Mouse (Mus musculus): ENCODE results near the gene Rnf215.
"Not testable (repeated sequence)": the region's sequence is repeated elsewhere in the genome, so short reads cannot be mapped to it uniquely, and the experiment has no call there.

The Rnf215 gene

GRCm38 (mm10) chr11:4113496-4113895 is 21.5 kb upstream of the Rnf215 start:
- no peak for DNase-seq (ENCODE audit: low read depth)

DNA sequence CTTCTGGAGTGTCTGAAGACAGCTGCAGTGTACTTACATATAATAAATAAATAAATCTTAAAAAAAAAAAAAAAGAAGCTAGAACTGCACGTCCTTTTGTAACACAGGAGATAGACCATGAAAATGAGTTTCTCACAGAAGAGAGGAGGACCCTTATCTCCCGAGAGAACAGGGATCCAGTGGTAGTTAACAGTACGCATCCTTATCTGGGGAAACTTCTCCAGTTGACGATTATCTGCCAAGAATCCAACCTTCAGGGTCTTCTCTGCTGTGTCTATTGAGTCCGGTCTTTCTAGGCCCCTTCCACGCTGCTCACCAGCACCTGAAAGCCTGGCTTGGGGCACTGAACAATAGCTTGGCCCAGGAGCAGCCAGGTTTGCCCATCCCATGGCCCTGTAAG is 21.0 kb upstream of the Rnf215 start:
- DNase-seq (ENCODE audit: low read depth) = no peak

GRCm38 (mm10) chr11:4114541-4114940 is 20.5 kb upstream of the Rnf215 start:
- not testable (repeated sequence) for DNase-seq (ENCODE audit: low read depth)

- no peak for DNase-seq (ENCODE audit: low read depth)
Observed at GRCm38 (mm10) chr11:4115407-4115806, 19.6 kb upstream of the Rnf215 start.

- DNase-seq (ENCODE audit: low read depth) = peak; percentile 16
Observed at GRCm38 (mm10) chr11:4116458-4117141, 18.4 kb upstream of the Rnf215 start.

- peak; percentile 49 for DNase-seq (ENCODE audit: low read depth)
Observed at GRCm38 (mm10) chr11:4117372-4118071, 17.5 kb upstream of the Rnf215 start.

DNA sequence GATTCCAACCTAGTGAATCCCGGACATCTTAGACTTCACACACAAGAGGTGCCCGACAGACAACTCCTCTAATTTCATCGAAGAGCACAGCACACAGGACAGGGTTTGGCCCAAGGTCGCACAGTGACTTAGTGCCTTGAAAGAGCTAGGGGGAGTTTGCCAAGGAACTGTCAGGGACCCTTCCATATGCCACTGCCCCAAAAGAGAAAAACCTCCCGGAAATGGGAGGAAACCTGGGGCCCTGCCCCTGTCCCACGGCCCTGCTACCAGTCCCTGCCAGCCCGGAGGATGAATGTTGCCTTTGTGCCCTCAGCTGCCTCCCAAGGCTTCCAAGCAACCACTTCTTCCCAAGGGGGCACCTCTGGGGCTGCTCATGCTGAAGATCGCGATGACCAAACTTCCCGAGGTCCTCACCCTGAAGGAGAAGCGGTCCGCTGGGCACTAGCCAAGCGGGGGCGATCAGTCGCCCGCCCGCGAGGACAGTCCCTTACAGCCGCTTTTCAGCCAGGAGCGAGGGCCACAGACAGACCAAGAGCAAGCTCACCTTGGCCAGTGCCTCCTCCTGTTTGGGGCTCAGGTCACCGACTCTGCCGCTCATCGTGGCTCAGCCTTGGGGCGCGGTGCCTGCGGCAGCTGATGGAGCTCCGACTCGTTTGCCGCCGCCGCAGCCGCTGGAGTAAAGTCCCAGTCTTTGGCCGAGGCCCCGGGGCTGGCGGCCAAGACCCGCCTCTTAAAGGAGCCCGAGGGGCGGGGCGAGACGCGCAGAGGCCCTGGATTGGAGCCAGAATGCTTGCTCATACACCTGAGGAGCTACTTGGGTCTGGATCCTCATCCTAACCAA is 16.7 kb upstream of the Rnf215 start:
- DNase-seq (ENCODE audit: low read depth) = peak; percentile 21

DNA sequence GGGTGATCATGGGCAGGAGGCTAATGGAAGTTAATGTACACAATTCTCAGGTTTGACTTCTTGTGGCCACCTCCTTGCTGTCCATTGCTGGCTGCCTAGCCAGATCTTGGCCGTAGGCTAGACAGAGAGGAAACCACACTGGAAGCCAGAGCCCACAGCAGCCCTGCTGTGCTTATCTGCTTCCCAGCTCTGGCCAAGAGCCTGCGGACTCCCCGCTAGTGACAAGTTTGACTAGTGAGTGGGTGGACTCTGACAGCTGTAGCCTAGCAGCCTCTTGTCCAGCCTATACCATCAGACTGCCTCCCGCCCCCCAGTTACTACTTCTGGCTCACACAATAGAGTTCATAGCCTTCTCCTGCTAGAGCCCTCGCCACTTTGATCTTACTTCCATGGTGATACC is 15.4 kb upstream of the Rnf215 start:
- peak; percentile 93 for DNase-seq (ENCODE audit: low read depth)

DNA sequence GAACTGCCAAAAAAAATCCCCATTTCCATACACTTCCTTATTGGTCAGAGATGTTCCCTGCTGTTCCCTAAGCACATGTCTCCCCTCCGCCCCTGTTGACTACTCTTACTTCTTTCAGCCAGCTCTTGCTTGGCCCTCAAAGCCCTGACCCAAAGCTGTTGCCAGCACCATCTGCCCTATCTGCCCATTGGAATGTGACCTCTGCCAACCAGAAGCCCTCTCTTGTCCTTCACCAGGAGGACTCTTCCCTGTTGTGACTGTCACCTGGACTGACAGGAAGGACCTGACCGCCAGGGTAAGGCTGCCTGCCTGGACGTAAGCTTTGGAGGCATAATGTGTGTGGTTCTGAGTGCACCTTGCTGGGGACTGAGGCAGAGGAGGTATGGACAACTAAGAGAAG is 13.3 kb upstream of the Rnf215 start:
- DNase-seq (ENCODE audit: low read depth) = no peak

GRCm38 (mm10) chr11:4122226-4122625 is 12.8 kb upstream of the Rnf215 start:
- no peak for DNase-seq (ENCODE audit: low read depth)

DNA sequence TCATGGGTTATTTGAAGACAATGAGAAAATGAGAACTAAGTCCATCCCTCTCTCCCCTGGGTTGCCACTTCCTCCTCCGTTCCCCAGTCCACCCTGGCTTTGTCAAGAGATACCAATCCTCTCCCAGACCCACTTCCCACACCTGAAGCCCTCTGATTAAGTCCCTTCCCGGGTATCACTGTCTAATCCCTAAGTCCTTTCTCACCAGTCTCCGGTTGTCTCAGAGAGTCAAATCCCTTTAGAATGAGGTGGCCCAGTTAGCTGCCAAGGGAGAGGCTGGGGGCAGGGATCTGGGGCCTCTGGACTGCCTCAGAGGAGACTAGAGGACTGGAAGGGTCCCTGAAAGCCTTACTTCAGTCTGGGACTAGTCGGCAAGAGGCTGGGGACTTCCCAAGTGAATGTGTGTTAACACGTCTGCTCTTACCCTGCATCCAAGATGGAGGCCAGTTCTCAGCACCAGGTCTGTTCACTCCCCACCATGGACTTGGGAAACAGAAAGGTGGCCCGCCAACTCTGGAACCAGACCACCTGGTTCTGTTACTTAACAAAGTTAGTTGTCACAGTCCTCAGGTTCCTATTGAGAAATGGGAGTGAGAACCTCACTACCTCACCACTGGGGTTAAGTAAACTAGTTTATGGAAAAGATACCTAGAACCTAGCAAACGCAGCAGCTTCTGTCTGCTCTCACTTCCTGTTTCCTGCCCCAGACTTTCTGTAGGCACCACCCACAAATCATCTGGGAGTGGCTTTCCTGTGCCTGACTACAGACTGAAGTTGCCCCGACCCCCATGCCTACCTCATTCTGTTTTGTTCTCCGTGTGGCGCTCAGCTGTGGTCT is 12.0 kb upstream of the Rnf215 start, which contains the start of gene Sec14l2:
Gene Sec14l2, minus strand, starts transcription at position 674 of the 838 bp plus-strand sequence.
- DNase-seq (ENCODE audit: low read depth) = peak; percentile 86

DNA sequence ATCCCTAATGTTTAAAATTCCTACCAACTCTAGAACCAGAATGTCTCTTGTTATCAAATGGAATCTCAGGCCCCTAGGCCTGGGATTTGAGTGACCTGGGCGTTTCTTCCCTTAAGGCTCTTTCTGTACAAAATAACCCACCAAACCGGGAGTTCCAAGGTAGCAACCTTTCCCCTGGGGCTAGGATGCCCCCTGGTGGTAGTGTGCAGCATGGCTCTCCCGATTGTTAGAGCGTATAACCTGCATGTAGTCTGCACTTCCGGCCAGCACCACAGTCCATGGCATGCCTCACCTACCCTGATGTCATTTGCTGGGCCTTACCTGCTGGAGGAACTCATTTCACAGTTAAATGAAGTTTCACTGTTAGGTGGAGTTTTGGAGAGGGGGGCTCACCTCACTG is 11.1 kb upstream of the Rnf215 start:
- peak; percentile 87 for DNase-seq (ENCODE audit: low read depth)

GRCm38 (mm10) chr11:4127059-4127458 is 7.9 kb upstream of the Rnf215 start:
- DNase-seq (ENCODE audit: low read depth) = peak; percentile 16

DNA sequence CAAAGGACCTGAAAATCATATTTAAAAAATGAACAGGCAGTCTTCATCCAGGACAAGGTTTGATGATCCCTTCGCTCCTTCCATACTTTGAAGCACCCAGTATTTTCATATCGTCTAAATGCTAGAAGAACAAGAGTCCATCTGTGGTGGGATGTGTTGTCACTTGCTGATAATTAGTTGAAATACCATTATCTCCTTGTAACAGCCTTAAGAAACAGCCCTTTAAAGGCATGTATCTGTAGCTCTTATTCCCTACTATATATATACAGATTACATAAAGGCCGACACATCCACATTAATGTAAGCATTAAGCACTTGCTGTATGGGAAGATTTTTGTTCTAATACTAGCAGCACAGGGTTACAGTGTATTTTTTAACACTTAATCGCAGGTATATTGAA is 6.5 kb upstream of the Rnf215 start:
- not testable (repeated sequence) for DNase-seq (ENCODE audit: low read depth)

- DNase-seq (ENCODE audit: low read depth) = peak; percentile 56
Observed at GRCm38 (mm10) chr11:4133450-4133849, 1.6 kb upstream of the Rnf215 start.

DNA sequence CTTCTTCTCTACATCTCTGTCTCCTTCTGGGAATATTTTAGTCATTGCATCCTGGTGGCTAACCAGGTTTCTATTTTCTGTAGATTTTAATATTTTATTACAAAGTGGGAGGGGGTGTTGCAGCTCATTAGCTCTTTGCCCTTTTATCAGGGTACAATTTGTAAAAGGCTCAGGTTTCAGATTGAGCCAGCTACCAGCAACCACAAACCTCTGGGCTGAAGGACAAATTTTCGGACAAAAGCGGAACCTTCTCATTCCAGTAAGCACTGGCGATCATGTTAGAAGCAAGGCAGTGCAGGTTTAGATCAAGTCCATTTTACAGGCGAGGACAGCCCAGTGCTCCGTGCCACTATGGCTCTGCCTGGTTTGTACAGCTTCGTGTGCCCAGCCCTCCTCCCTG is 602 bp upstream of the Rnf215 start:
- DNase-seq (ENCODE audit: low read depth) = peak; percentile 83

DNA sequence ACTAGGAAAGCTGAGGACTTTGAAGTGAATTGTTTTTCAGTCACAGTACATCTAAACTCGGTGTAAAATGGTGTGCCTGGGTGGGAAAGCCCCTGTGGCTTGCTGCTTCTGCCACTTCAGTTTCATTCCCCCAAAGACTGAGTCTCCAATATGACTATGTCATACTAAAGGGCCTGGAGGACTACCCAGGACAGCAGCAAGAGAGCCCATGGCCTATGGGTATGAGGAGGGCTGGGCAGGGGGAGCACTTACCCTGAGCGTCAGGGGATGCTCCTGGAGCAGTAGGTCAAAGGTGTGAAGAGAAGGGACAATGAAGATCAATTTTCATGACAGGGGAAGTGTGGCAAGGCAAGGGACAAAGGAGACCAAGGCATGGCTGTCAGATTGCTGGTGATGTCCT is 4.0 kb downstream of the Rnf215 start:
- no peak for DNase-seq (ENCODE audit: low read depth)

DNA sequence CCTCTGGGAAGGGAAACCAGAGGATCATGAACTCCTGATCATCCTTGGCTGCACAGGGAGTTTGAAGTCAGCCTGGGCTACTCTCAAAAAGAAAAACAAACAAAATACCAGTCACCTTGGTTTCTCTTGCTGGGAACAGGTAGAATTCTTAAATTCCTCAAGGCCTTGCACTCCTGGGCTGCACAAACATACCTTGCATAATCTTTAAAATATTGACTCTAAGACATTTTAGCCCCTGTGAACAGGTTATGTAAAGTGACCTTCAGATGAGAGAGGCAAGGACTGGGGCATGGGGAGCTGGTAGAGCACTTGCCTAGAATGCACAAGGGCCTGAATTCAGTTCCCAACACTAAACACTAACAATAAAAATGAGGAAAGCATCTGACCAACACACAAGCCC is 6.5 kb downstream of the Rnf215 start:
- DNase-seq (ENCODE audit: low read depth) = no peak

DNA sequence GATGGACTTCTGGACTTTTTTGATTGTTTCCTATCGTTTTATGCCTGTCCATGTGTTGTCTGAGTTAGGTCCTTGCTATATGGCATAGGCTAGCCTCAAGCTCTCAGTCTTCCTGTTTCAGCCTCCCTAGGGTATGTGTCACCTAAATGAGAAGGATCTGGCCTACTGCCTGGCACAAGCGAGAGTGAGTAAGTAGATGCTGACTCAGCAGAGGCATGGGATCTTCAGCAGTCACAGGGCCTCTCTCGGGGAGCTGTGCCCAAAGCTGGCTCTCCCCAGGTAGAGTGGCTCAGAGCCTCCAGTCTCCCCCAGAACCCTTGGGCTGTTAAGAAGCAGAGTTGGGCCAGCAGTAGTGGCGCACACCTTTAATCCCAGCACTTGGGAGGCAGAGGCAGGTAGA is 7.3 kb downstream of the Rnf215 start:
- DNase-seq (ENCODE audit: low read depth) = no peak

- no peak for DNase-seq (ENCODE audit: low read depth)
Observed at GRCm38 (mm10) chr11:4143281-4144062, 8.5 kb downstream of the Rnf215 start.

DNA sequence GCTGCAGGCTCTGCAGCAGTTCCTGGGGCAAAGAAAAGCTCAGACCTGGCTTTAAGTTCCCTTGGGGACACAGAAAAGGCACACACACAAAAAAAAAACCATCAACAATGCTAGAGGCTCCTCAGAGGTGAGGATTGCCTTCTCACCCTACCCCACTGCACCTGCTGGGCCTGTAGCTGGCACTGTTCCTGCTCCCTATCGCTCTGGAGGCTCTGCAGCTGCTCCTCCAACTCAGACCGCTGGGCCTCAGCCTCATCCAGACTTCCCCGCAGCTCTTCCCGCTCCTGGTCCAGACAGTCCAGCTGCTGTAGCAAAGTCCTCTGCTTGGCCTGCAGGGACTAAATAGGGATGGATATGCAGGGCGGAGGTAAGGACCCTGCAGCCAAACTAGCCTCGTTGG is 11.4 kb downstream of the Rnf215 start:
- DNase-seq (ENCODE audit: low read depth) = no peak
